Mouse (Mus musculus) spleen, adult 2 months (tissue): ENCODE data around the gene Paf1. TPM values are rescaled to one million over a fixed set of nuclear protein-coding genes. Genes with fewer than 3 reads are reported as not detected.

Experiments
- DNase-seq, 2 experiments: peaks; one replicate each; pipeline versions ENCODE4 v3.0.0 to v3.0.0-alpha.2; 2012 to 2021; ENCODE audit warnings: low spot score in 2 of 2, low read depth in 1 of 2
- H3K27ac ChIP-seq: fragments of 200-500 bp; 2 replicates; pipeline ENCODE4 v1.5.1; 2012; ENCODE audit warnings: low read length, inconsistent platforms; ENCODE audit not compliant: insufficient read depth
- H3K27me3 ChIP-seq: fragments of 200-500 bp; 2 replicates; pipeline ENCODE4 v1.6.1; 2012; ENCODE audit warnings: mild to moderate bottlenecking, moderate library complexity, low read length, inconsistent platforms; ENCODE audit not compliant: control insufficient read depth, insufficient read depth
- H3K36me3 ChIP-seq: fragments of 200-500 bp; 2 replicates; pipeline ENCODE4 v1.6.1; 2012; ENCODE audit warnings: mild to moderate bottlenecking, low read length, inconsistent platforms; ENCODE audit not compliant: control insufficient read depth, insufficient read depth
- H3K4me1 ChIP-seq: fragments of 200-500 bp; 2 replicates; pipeline ENCODE4 v1.6.1; 2011; ENCODE audit warnings: inconsistent platforms; ENCODE audit not compliant: control insufficient read depth, insufficient read depth, insufficient read length
- H3K4me3 ChIP-seq: fragments of 200-500 bp; 2 replicates; pipeline ENCODE4 v1.5.1; 2011; ENCODE audit warnings: mild to moderate bottlenecking, inconsistent platforms; ENCODE audit not compliant: insufficient read depth, insufficient read length; ENCODE audit errors: extremely low read depth
- CTCF ChIP-seq: fragments of 200-500 bp; IDR thresholded peaks from 2 replicates; pipeline ENCODE4 v1.5.1; 2011; ENCODE audit warnings: mild to moderate bottlenecking, inconsistent platforms; ENCODE audit not compliant: insufficient read depth, insufficient read length, insufficient replicate concordance; ENCODE audit errors: extremely low read depth
- POLR2A ChIP-seq: fragments of 200-500 bp; IDR thresholded peaks from 2 replicates; pipeline ENCODE4 v1.6.1; 2011; ENCODE audit warnings: low read depth, low read length, inconsistent platforms
- WGBS: fragments of 180-500 bp; shearing (Covaris S2); methylation state at CpG from one replicate; pipeline ENCODE4 v1.1.7; 2018; 5-methylcytosine and 5-hydroxymethylcytosine counted together
- polyA plus RNA-seq: library from polyadenylated mRNA; depleted of rRNA; stranded (reverse); fragments of >200 nt; gene quantifications from 2 replicates; pipeline ENCODE4 v1.2.3, GENCODE M21; 2012

Paf1 gene
- polyA plus RNA-seq, 1 experiment = 88.6 TPM

DNA sequence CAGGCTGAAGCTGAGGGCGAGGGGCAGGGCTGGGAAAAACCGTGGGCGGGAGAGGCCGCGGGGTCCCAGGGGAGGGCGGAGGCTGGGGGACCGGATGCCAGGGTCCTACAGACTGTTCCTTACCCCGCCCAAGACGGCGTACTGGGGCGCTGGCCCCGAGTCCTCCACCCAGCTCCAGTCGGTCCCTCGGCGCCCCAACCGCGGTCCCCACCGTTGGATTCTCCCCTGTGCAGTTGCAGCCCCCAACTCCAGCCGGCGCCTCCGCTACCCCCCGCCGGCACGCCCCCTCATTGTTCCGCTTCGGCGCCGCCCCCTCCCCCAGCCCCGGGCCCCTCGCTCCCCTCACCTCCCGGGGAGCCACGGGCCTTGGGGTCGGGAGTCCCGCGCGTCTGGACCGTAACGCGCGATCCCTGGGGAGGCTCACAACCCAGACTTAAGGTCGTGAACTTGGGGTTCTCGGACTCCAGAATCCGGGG lies 21.2 kb upstream of the Paf1 start:
- no peaks in the 10 kb centered on the region for H3K27me3 ChIP-seq
- H3K36me3 ChIP-seq = peaks cover 19% of the 10 kb centered on the region
- under 1% methylated on average over 41 of the region's 43 CpGs for WGBS
- peak; percentile 32; the same call in 1 of the 2 replicates for TF ChIP-seq POLR2A
- TF ChIP-seq CTCF = no peak
- H3K4me1 ChIP-seq = peaks cover 20% of the 10 kb centered on the region
- H3K27ac ChIP-seq = peak overlapping the region; percentile 96
- DNase-seq = peak in 1 of 2 experiments; percentile 79
- H3K4me3 ChIP-seq = peak overlapping the region; percentile 92

- Histone ChIP-seq H3K36me3 (peaks cover 21% of the 10 kb centered on the region), H3K27ac (peak within 1 kb of the TSS; percentile 96), H3K4me3 (peak within 1 kb of the TSS; percentile 92), H3K4me1 (peaks cover 20% of the 10 kb centered on the region), H3K27me3 (no peaks in the 10 kb centered on the region)
- DNase-seq = peak; percentile 96 to 98
- TF ChIP-seq POLR2A (peak; percentile 53), CTCF (peak; percentile 57)
- whole genome bisulfite sequencing = under 1% methylated on average over 64 of the region's 66 CpGs
Observed at GRCm38 (mm10) chr7:28372251-28373108, 20.3 kb upstream of the Paf1 start, which contains the start of gene Plekhg2. Gene Plekhg2 (minus strand): TSS chr7:28372599.

DNA sequence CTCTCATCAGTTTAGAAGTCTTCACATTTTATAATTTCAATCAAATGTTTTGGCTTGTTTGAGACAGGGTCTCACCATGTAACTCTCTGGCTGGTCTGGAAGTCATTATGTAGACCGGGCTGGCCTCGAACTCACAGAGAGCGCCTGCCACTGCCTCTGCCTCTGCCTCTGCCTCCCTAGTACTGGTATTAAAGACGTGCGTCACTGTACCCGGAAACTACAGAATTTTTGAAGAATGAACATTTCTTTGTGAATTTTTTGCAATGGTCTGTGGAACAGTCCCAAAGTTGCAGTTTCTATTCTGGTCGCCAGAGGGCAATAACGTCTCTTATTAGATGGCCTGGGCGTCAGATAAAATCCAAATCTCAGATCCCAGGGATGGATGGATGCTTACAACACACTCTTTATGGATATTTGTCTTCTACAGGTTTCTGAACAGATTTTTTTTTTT lies 19.6 kb upstream of the Paf1 start:
- DNase-seq = peak; percentile 69 to 86
- Histone ChIP-seq H3K4me1 (peaks cover 20% of the 10 kb centered on the region), H3K27me3 (no peaks in the 10 kb centered on the region), H3K27ac (peak overlapping the region; percentile 82), H3K4me3 (peak overlapping the region; percentile 92; the same call in 1 of the 2 replicates), H3K36me3 (peaks cover 23% of the 10 kb centered on the region)
- under 1% methylated on average over 9 of the region's 9 CpGs for WGBS
- TF ChIP-seq CTCF (peak; percentile 28; the same call in 1 of the 2 replicates), POLR2A (no peak)

DNA sequence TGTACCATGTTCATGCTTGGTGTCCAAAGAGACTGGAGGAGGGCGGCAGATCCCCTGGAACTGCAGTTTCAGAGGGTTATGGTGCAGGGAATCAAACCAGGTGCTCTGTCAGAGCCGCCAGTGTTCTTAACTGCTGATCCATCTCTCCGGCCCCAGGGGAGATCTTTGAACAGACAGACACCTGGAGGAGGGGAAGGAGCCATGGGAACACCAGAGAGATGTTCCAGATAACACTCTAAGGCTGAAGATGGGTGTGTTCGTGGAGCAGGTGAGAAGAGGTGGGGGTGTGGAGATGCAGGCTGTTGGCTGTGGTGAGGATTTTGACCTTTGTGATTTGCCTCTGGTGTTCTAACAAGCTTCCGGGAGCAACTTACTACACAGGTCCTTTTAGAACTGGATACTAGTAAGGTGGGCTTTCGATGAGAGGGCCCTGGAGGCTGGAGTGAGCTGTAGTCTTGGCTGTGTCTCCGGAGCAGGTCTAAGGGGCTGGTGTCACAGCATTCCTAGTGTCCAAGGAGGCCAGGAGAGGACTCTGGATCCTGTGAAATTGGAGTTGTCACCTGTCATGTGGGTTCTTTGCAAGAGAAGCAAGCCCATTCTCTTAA lies 18.8 kb upstream of the Paf1 start:
- no peak overlapping the region for H3K4me3 ChIP-seq

DNA sequence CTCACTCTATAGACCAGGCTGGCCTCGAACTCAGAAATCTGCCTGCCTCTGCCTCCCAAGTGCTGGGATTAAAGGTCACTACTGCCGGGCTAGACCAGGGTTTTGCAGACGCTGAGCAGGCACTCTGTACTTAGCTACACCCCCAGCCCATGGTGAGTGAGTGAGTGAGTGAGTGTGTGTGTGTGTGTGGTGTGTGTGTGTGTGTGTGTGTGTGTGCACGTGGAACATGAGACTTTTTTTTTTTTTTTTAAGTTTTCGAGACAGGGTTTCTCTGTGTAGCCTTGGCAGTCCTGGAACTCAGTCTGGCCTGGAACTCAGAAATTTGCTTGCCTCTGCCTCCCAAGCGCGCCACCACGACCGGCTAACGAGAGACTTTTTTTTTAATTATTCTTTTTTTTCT lies 18.1 kb upstream of the Paf1 start:
- WGBS = 40% methylated on average over 10 of the region's 10 CpGs

More for the DNA sequence above, 18.8 kb upstream of the Paf1 start:
- TF ChIP-seq POLR2A (no peak), CTCF (no peak)
- DNase-seq = no peak
- peaks cover 20% of the 10 kb centered on the region for H3K36me3 ChIP-seq
- 82% methylated on average over 7 of the region's 7 CpGs for WGBS
- peaks cover 20% of the 10 kb centered on the region for H3K4me1 ChIP-seq
- no peaks in the 10 kb centered on the region for H3K27me3 ChIP-seq
- H3K27ac ChIP-seq = peak overlapping the region; percentile 100

DNA sequence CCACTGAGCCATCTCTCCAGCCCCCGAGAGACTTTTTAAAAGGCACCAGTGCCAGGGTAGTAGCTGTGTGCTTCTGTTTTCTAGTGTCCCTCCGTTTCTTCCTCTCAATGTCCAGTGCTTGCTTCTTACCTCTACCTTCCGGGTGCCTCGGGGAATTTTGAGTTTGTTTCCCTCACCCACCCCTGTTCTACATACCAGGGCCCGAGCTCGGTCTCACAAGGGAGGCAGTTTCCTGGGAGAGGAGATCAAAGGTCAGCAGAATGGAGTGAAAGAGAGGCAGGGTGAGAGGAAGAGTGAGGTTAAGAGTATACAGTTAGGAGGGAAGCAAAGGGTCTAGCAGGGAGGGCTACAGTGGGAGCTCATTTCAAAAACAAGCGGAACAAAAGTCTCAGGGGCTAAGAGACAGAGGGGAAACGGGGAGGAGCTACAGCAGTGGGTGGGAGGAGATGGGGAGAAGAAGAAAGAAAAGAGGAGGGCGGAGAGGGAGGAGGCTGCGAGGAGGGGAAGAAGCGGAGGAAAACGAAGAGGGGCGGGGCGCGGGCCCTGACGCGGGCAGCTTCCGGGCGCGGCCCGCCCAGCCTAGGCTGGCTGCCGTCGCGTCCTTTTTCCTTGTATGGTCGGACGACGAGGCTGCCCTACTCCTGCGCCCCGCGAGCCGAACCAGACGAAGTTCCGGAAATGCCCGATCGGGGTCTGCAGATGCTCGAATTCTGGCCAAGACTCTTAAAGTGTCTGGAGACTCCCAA lies 17.4 kb upstream of the Paf1 start:
- under 1% methylated on average over 34 of the region's 36 CpGs for WGBS
- H3K27me3 ChIP-seq = no peaks in the 10 kb centered on the region
- TF ChIP-seq POLR2A = peak; percentile 53; the same call in 1 of the 2 replicates
- no peak for TF ChIP-seq CTCF
- H3K4me3 ChIP-seq = peak overlapping the region; percentile 66
- H3K4me1 ChIP-seq = peaks cover 17% of the 10 kb centered on the region
- peak overlapping the region; percentile 100 for H3K27ac ChIP-seq
- peak; percentile 91 to 93 for DNase-seq
- peaks cover 16% of the 10 kb centered on the region for H3K36me3 ChIP-seq

More for the DNA sequence above, 18.1 kb upstream of the Paf1 start:
- H3K36me3 ChIP-seq = peaks cover 20% of the 10 kb centered on the region
- no peak overlapping the region for H3K4me3 ChIP-seq
- peak overlapping the region; percentile 100 for H3K27ac ChIP-seq
- no peak for DNase-seq
- TF ChIP-seq POLR2A (no peak), CTCF (no peak)
- no peaks in the 10 kb centered on the region for H3K27me3 ChIP-seq
- H3K4me1 ChIP-seq = peaks cover 20% of the 10 kb centered on the region
